Mouse (Mus musculus) thymus, adult 2 months (tissue): ENCODE results near the gene Ryr2.

ENCODE experiments used
- CTCF ChIP-seq: fragments of 200-500 bp; IDR thresholded peaks from 2 replicates; pipeline ENCODE4 v1.5.1; 2012; ENCODE audit warnings: mild to moderate bottlenecking, control low read depth, low read length, moderate library complexity, borderline replicate concordance; ENCODE audit not compliant: control insufficient read depth, poor library complexity, insufficient read depth; ENCODE audit errors: extremely low read depth
- POLR2A ChIP-seq: fragments of 200-500 bp; IDR thresholded peaks from 2 replicates; pipeline ENCODE4 v1.6.1; 2012; ENCODE audit warnings: mild to moderate bottlenecking, low read length, control low read depth, moderate library complexity; ENCODE audit not compliant: control insufficient read depth, poor library complexity, insufficient read depth; ENCODE audit errors: extremely low read depth

DNA sequence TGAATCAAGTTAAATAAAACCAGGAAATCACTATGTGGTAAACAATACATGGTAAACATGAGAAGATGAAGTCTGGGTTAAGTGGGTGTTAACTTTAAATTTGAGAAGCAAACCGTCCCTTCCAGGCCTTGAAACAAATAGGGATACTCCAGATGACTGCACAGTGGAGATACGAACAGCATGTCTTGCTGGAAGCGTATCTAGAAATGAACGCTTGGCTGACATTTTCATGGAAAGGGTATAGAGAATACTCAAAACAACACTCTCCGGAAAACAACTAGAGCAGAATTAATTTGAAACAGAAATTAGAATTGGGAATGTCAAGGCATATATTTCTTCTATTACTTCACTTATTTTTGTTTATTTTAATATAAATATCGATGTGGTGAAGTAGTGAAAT, 329.0 kb downstream of the Ryr2 start:
- no peak for TF ChIP-seq POLR2A
- TF ChIP-seq CTCF: no peak
